Mouse (Mus musculus): ENCODE measurements around the gene Bbx.

Gene Bbx

DNA sequence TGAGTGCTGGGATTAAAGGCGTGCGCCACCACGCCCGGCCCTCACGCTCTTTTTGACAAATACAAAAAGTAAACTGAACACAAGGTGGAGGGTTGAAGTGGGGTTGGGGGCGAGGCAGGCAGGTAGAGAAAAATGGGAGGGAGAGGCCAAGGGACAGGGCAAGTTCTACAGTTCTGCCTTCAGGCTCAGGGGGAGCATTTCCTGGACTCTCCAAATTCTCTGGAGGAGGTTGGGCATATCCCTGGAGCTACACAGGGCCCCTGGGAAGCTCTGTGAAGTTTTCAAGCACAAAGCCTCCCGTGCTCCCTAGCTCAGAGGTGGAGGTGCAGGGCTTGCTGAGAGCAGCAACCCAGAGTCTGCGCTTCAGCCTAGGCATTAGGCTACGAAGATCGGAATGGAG lies 249.6 kb downstream of the Bbx start:
- intact Hi-C loops (cut with DNase I), result no loop called here

DNA sequence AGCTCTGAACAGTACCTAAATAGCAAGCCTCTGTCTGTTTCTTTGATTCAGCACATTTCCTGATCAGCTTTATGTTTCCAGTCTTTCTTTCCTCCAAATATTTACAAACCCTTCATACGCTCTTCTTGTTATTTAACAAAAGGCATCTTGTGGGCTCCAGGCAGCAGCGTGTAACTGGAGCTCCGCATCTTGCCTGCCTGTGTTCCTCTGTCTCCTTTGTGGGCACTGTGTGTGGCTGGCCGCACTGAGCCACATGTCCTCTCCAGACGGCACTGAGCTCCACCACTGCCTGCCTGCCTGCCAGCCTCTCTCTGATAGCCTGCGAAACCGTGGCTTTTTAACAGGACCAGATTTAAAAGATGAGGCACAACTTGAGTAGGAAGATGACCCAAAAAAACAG lies 259.4 kb downstream of the Bbx start:
- intact Hi-C loops (cut with DNase I), result no loop called here

DNA sequence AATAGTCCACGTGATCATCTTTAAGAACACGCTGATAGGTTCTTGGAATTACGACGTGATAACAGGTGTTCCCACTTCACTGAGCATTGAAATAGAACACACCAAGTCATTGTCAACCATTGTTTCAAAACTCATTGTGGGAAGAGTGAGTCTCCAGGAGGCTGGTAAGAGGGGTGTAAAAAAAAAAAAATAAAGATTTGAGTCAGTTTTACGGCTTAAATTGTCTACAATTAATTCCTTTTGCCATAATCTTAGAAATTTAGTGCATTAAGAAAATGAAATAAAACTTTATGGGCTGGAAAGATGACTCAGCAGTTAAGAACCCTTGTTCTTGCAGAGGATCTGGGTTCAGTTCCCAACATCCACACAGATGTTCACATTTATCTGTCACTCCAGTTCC lies 261.4 kb downstream of the Bbx start:
- intact Hi-C loops (cut with DNase I), result no loop called here

DNA sequence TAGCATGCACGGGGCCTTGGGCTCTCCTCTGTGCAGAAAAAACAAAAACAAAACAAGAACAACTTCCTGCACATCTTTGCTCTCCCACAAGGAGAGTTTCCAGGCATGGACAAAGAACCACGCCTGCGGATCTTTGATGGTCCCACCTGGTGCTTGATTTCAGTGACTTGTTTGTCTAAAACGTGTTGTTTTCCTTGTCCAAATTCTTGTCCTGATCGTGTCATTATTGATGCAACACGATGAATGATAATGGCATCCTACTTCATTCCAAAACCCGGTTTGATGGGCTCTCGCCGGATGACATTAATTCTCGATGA lies 264.2 kb downstream of the Bbx start:
- intact Hi-C loops (cut with DNase I), result no loop called here

DNA sequence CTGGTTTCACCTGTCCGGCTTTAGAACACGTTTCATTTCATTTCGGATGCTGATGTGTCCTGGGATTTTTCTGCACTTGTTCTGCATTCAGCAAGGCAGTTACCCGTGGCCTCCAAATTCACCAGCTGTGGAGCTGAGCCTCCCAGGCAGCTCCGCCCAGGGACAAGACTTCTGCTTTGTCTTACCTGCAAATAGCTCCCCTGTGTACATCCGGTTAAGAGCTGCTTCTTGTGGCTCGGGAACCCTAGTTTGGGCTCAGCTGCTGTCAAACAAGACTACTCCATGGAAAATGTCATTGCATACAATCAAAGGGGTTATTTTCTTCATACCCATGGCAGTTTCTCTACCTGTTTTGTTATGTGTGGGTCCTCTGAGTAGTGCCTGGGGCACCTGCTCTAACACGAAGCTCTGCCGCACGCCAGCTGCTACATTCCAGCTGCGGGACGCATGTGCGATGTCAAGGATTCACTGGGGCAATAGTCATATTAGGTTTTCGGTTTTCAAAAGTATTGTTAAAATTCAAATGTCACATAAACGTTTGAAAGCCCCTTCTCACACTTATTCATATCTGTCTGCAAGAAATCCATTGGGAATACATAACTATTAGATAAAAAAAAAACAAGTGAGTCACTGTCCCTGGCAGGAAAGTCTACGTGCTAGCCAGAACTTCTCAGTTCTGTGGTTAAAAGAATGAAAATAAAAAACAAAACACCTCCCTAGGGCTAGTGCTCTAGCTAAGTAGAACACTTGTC lies 264.8 kb downstream of the Bbx start:
- intact Hi-C loops (cut with DNase I), result no loop called here

DNA sequence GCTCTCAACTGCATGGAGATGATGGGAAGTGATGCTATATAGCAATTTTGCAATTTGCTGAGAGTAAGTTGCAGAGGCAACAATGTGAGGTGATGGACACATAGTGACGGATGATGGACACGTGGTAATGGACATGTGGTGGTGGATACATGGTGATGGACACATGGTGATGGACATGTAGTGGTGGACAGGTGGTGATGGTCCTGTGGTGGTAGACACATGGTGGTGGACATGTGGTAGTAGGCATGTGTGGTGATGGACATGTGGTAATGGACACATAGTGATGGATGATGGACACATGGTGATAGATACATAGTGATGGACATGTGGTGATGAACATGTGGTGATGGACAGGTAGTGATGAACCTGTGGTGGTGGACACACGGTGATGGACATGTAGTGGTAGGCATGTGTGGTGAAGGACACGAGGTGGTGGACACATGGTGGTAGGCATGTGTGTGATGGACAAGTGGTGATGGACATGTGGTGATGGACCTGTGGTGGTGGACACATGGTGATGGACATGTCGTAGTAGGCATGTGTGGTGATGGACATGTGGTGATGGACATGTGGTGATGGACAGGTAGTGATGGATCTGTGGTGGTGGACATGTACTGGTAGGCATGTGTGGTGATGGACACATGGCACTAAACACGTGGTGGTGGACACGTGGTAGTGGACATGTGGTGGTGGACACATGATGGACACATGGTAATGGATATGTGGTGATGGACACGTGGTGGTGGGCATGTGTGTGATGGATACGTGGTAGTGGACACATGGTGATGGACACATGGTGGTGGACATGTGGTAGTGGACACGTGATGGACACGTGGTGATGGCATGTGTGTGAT lies 271.5 kb downstream of the Bbx start:
- intact Hi-C loops (cut with DNase I), result no loop called here

DNA sequence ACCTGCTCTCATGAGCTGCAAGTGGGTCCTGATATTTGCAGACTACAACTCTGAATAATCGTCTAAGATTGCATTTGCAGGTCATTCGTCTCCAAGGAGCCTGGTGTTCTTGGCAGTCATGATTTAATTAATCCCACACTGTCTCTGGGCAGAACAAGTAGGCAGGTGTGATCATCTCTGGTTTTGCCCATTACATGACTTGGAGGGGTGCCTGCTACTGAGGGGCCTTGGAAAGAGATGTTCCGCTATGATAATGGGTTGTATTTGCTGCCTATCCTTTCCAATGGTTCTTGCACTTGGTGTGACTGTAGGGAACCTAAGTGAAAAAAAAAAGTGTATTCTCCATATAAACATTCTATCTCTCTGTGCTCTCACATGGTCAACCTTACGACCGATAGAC lies 273.6 kb downstream of the Bbx start:
- intact Hi-C loops (cut with DNase I), result no loop called here

DNA sequence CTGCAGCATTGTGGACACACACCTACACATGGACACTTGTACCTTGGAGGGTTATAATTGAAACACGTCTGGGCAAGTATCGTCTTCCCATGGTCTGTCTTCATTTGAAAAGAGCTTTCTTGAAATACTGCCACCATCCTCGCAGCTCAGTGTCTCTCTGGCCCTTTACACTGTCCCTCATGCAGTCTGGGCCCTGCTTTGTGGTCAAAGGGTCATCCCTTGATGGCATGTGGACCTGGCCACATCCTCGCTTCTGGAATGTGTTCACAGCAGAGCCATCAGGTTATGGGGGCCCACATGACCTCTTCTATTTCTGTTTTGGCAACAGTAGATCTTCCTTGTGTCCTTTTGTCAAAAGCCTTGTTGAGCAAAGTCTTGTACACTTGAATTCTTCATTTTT lies 282.6 kb downstream of the Bbx start:
- intact Hi-C loops (cut with DNase I), result no loop called here

DNA sequence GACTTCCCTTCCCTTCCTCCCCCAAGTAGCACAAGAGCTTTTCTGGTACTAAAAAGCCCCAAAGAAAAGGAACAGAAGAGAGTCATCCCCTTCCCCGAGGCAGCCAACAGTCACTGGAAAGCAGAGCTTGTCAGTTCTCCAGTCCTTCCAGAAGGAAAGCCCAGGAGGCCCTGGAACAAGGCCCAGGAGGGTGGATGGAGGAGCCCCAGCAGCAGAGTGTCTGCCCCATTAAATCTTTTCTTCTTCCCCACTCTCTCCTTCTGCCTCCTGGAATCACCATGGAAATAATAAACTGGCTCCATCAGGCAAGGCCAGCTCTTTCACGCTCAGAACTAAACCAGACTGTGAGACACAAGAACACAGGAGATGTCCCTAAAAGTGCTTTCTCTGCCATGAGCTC lies 284.3 kb downstream of the Bbx start:
- intact Hi-C loops (cut with DNase I), result no loop called here

All from adrenal gland (tissue).